Mouse (Mus musculus) thymus, postnatal 0 days (tissue): ENCODE data around the gene Nr0b2. TPM values are rescaled to one million over a fixed set of nuclear protein-coding genes. Genes with fewer than 3 reads are reported as not detected.

Experiments
- DNase-seq: peaks from one replicate; pipeline ENCODE4 v3.0.0-alpha.2; 2015; ENCODE audit warnings: low spot score
- microRNA-seq: library from miRNA; unstranded; fragments of <30 nt; microRNA quantifications from one replicate; pipeline ENCODE4, GENCODE M21; 2016; ENCODE audit warnings: borderline number of aligned reads
- polyA plus RNA-seq: library from polyadenylated mRNA; unstranded; fragments of >200 nt; fragmentation: Nextera tagmentation; extraction: Ambion mirVana; gene quantifications from 2 replicates; pipeline ENCODE4 v1.2.1, GENCODE M21; 2015

The Nr0b2 gene
- polyA plus RNA-seq, 1 experiment from 2014 or later = 0.33 TPM

DNA sequence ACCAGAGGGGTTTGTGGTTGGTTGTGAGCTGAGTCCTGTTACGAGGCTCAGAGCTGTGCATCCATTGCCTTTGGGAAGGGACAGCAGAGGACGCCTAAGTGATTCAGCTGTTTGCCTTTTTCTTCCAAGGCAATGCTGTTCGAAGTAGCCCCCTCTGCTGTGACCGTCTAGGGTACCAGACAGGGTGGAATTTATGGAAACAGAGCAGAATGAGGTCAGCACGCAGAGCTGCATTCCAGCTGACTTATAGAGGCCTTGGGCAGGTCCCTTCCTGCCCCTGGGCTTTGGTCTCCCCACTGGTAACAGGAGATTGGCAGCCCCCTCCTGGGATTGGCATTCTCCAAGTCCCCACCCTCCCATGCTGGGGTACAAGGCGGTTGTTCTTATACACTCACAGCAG, 51.7 kb downstream of the Nr0b2 start:
- no peak for DNase-seq

GRCm38 (mm10) chr4:133605330-133605729, 52.2 kb downstream of the Nr0b2 start:
- DNase-seq = no peak

Small RNAs within 50 kb of the gene (microRNA-seq; reads per million reads assigned to microRNA genes)
- gene Gm23158 = not detected

Other genes with a start within 250 kb of the Nr0b2 start
- 13.6 and 14.2 TPM in 2 replicates for gene Wdtc1, start 199.9 kb upstream of the Nr0b2 start, polyA plus RNA-seq
- gene Slc9a1, start 183.7 kb upstream of the Nr0b2 start, polyA plus RNA-seq = 5.2 and 6.2 TPM in 2 replicates
- 0.38 and 0.40 TPM in 2 replicates for gene Tent5b, start 73.2 kb upstream of the Nr0b2 start, polyA plus RNA-seq
- gene Trnp1, start 54.8 kb upstream of the Nr0b2 start, polyA plus RNA-seq = 1.2 and 1.4 TPM in 2 replicates
- gene Kdf1, start 34.4 kb upstream of the Nr0b2 start, polyA plus RNA-seq = 9.7 and 11.2 TPM in 2 replicates
- gene Nudc, start 7.4 kb upstream of the Nr0b2 start, polyA plus RNA-seq = 257 and 261 TPM in 2 replicates
- gene Gpatch3, start 21.4 kb downstream of the Nr0b2 start, polyA plus RNA-seq = 8.3 and 8.9 TPM in 2 replicates
- gene Gpn2, start 31.0 kb downstream of the Nr0b2 start, polyA plus RNA-seq = 23.4 and 25.9 TPM in 2 replicates
- gene Sfn, start 48.8 kb downstream of the Nr0b2 start, polyA plus RNA-seq = 60.3 and 66.3 TPM in 2 replicates
- gene Zdhhc18, start 96.8 kb downstream of the Nr0b2 start, polyA plus RNA-seq = 6.7 and 10.5 TPM in 2 replicates
- gene Pigv, start 119.3 kb downstream of the Nr0b2 start, polyA plus RNA-seq = 18.6 and 19.4 TPM in 2 replicates
- gene Arid1a, start 203.4 kb downstream of the Nr0b2 start, polyA plus RNA-seq = 25.3 and 36.5 TPM in 2 replicates